Mouse (Mus musculus): Measurements from ENCODE around the gene Retreg3. TPM values are rescaled to one million over a fixed set of nuclear protein-coding genes. Genes with fewer than 3 reads are reported as not detected.

Gene Retreg3
- 20.6 and 28.0 TPM in 2 replicates for polyA plus RNA-seq (2015; fragmentation: Nextera tagmentation; extraction: Ambion mirVana)

GRCm38 (mm10) chr11:101119761-101120544, at the start of gene Retreg3, which contains the start of gene Tubg1:
Retreg3 (minus strand) TSS chr11:101119893.
Tubg1 (plus strand) TSS chr11:101119938.
- Histone ChIP-seq H3K9me3 (no peaks in the 10 kb centered on the region), H3K9ac (peak within 1 kb of the TSS; percentile 93), H3K4me2 (peak within 1 kb of the TSS; percentile 85), H3K27ac (peak within 1 kb of the TSS; percentile 89), H3K4me1 (peaks cover 24% of the 10 kb centered on the region), H3K36me3 (peaks cover 31% of the 10 kb centered on the region), H3K4me3 (peak within 1 kb of the TSS; percentile 98), H3K27me3 (no peaks in the 10 kb centered on the region)
- peak; percentile 96 for ATAC-seq (ENCODE audit: insufficient number of reproducible peaks, low FRiP score, low TSS enrichment, low read depth)
- under 1% methylated on average over 61 of the region's 61 CpGs for WGBS

DNA sequence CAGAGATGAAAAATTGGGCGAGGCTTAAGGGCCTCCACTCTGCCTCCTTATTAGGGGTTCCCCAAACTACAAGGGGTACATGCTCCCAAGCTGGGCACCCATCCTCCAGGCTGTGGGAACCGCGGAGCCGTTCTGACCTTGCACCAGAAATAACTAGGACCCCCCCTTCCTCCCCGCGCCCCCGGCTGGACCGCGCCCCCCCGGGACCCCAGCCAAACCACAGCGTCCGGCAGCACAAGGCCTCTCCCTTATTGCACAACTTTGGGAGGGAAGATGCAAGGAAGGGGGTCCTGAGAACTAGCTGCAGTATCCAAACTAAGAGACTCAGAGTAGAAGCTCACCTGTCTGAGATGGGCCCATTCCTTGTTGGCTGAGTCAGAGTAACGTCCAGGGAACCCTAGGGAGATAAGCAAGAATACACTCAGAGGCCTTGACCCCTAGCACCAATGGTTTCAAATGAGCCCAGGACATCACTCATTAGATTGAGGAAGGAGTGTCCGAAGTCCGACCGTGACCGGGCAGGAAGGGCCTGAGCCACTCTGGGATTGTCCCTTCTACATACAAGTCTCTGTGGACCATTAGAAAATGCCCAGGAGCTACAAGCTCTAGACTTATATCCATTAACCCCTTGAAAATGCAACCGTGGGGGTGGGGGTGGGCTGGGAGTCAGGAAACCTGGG, 48.7 kb upstream of the Retreg3 start:
- H3K27ac ChIP-seq, result no peak overlapping the region
- no peak for ATAC-seq (ENCODE audit: insufficient number of reproducible peaks, low FRiP score, low TSS enrichment, low read depth)
- peak overlapping the region; percentile 89 for H3K4me2 ChIP-seq
- no peak overlapping the region for H3K9ac ChIP-seq
- H3K4me3 ChIP-seq, result peak overlapping the region; percentile 73; the same call in 1 of the 2 replicates
- 65% methylated on average over 18 of the region's 18 CpGs for WGBS
- H3K9me3 ChIP-seq, result no peaks in the 10 kb centered on the region
- H3K4me1 ChIP-seq, result peaks cover 68% of the 10 kb centered on the region
- H3K36me3 ChIP-seq, result peaks cover 47% of the 10 kb centered on the region
- peaks cover 70% of the 10 kb centered on the region for H3K27me3 ChIP-seq

GRCm38 (mm10) chr11:101167963-101168300, 48.2 kb upstream of the Retreg3 start:
- H3K36me3 ChIP-seq, result peaks cover 51% of the 10 kb centered on the region
- peaks cover 66% of the 10 kb centered on the region for H3K4me1 ChIP-seq
- no peak overlapping the region for H3K4me2 ChIP-seq
- H3K27me3 ChIP-seq, result peaks cover 72% of the 10 kb centered on the region
- 57% methylated on average over 8 of the region's 8 CpGs for WGBS
- no peak overlapping the region for H3K27ac ChIP-seq
- no peak for ATAC-seq (ENCODE audit: insufficient number of reproducible peaks, low FRiP score, low TSS enrichment, low read depth)
- H3K9me3 ChIP-seq, result no peaks in the 10 kb centered on the region
- H3K4me3 ChIP-seq, result 0 out of 2 replicates have a peak overlapping the region, but pooled peaks have one; percentile 73
- H3K9ac ChIP-seq, result no peak overlapping the region

- WGBS, result 59% methylated on average over 19 of the region's 19 CpGs
- H3K4me1 ChIP-seq, result peaks cover 66% of the 10 kb centered on the region
- no peak overlapping the region for H3K4me2 ChIP-seq
- H3K36me3 ChIP-seq, result peaks cover 57% of the 10 kb centered on the region
- peaks cover 77% of the 10 kb centered on the region for H3K27me3 ChIP-seq
- H3K27ac ChIP-seq, result no peak overlapping the region
- ATAC-seq (ENCODE audit: insufficient number of reproducible peaks, low FRiP score, low TSS enrichment, low read depth), result no peak
- no peaks in the 10 kb centered on the region for H3K9me3 ChIP-seq
- H3K4me3 ChIP-seq, result no peak overlapping the region
- no peak overlapping the region for H3K9ac ChIP-seq
These were observed 47.7 kb upstream of the Retreg3 start for GRCm38 (mm10) chr11:101167211-101167962.

- no peak for ATAC-seq (ENCODE audit: insufficient number of reproducible peaks, low FRiP score, low TSS enrichment, low read depth)
- Histone ChIP-seq H3K9me3 (no peaks in the 10 kb centered on the region), H3K4me1 (peaks cover 59% of the 10 kb centered on the region), H3K4me3 (no peak overlapping the region), H3K27ac (no peak overlapping the region), H3K27me3 (peaks cover 86% of the 10 kb centered on the region), H3K4me2 (no peak overlapping the region), H3K9ac (no peak overlapping the region), H3K36me3 (peaks cover 66% of the 10 kb centered on the region)
- WGBS, result 55% methylated on average over 14 of the region's 14 CpGs
These were observed 46.7 kb upstream of the Retreg3 start for GRCm38 (mm10) chr11:101166357-101166756.

DNA sequence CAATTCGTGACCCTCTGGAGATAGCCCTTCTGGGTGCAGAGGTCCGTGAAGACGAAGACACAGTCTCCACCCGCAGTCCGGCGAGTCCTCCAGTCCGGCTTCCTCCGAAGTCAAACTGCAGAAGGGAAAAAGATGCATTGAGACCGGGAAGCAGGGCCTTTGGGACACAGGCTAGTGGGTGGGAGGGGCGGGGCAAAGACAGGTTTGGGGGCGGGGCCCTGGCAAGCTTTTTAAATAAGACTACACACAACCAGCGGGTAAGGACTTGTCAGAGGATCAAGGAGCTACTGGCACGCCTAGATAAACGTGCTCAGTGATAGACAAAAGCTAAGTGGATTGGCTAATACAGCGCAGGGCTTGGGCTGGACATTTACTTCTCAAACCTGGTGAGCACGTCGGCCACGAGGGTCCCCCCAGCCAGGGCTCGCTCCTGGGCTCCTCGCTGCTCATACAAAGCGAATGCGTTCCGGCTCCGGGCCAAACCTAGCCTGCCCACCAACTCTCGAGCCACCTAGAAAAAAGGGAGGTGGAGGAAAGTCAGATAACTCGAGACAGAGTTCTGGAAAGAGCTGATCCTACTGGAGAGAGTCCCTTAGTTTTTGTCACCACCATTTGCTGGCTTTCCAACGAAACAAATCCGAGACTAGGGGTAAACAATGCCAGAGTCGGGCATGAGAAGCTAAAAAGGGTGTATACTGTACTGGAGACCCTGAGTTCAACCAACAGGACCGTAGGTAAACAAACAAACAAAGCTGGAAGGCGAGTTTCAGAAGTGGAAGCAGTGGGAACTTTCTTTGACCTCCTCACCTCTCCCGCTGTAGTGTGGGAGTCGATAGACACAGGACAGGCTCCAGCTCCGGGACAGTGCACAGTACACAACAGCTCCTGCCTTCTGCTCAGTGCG, 45.2 kb upstream of the Retreg3 start:
- peaks cover 84% of the 10 kb centered on the region for H3K27me3 ChIP-seq
- H3K4me2 ChIP-seq, result no peak overlapping the region; the same call in 1 of the 2 replicates
- no peak overlapping the region for H3K9ac ChIP-seq
- peaks cover 69% of the 10 kb centered on the region for H3K36me3 ChIP-seq
- peak overlapping the region; percentile 61 for H3K27ac ChIP-seq
- peaks cover 50% of the 10 kb centered on the region for H3K4me1 ChIP-seq
- peak overlapping the region; percentile 33; the same call in 1 of the 2 replicates for H3K4me3 ChIP-seq
- WGBS, result 32% methylated on average over 35 of the region's 35 CpGs
- no peak for ATAC-seq (ENCODE audit: insufficient number of reproducible peaks, low FRiP score, low TSS enrichment, low read depth)
- H3K9me3 ChIP-seq, result no peaks in the 10 kb centered on the region

DNA sequence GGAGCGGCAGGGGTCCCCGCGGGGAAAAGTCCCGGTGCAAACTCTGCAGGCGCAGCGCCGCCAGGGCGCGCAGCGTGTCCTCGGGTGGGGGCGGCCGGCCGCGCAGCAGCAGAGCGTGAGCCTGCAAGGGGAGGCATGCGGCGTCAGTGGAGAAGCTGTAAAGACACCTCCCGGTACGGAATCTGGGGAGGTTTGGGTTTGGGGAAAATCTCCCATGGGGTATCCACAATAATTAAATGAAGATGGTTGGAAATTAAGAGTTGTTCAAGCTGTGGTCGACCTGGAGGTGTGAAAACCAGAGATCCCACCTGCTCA, 44.6 kb upstream of the Retreg3 start:
- peaks cover 69% of the 10 kb centered on the region for H3K36me3 ChIP-seq
- ATAC-seq (ENCODE audit: insufficient number of reproducible peaks, low FRiP score, low TSS enrichment, low read depth), result no peak
- peak overlapping the region; percentile 58 for H3K4me2 ChIP-seq
- WGBS, result 21% methylated on average over 21 of the region's 21 CpGs
- H3K9ac ChIP-seq, result no peak overlapping the region
- H3K27ac ChIP-seq, result no peak overlapping the region
- H3K9me3 ChIP-seq, result no peaks in the 10 kb centered on the region
- H3K27me3 ChIP-seq, result peaks cover 78% of the 10 kb centered on the region
- peaks cover 44% of the 10 kb centered on the region for H3K4me1 ChIP-seq
- H3K4me3 ChIP-seq, result peak overlapping the region; percentile 33

DNA sequence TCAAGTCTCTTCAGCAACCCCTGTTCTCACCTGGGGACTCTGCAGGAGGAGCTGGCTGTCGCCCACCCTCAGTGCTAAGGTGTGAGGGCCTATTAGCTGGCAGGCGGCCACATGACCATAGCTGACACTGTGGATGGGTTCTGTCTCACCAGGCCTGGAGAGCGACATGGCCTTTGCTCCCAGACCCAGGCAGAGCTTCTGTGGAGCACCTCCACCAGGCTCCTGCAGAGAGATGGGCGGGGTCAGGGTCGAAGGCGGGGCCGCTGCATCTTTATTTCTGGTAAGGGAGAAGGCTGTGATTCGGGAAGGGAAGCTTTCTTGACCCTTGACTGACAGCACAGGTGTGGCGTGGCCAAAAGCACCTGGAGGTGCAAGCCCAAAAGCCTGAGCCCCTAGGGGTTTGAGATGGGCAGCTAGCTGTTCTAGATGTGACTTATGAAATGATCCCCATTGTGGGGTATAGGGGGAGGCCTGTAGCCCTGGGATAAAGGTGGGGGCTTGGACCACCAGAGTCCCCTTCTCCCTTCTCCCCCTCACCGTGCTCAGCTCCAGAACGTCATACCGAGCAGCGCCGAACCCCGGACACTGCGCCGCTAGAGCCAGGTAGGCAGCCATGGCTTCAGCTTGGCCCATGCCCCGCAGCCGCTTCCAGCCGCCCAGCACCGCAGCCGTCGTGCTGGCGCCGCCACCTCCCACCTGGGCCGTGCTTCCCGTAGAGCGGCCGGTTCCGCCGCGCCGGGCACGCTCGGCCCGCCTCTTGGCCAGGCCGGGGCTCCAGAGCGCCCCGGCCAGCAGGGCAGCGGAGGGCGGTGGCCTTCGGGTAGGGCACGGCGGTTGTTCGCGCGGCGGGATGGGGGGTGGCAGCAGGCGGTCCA, 44.0 kb upstream of the Retreg3 start:
- 18% methylated on average over 49 of the region's 49 CpGs for WGBS
- H3K27ac ChIP-seq, result no peak overlapping the region
- no peak for ATAC-seq (ENCODE audit: insufficient number of reproducible peaks, low FRiP score, low TSS enrichment, low read depth)
- peak overlapping the region; percentile 33 for H3K4me3 ChIP-seq
- peaks cover 69% of the 10 kb centered on the region for H3K36me3 ChIP-seq
- H3K4me2 ChIP-seq, result peak overlapping the region; percentile 58
- no peaks in the 10 kb centered on the region for H3K9me3 ChIP-seq
- peaks cover 72% of the 10 kb centered on the region for H3K27me3 ChIP-seq
- H3K9ac ChIP-seq, result no peak overlapping the region; the same call in 1 of the 2 replicates
- peaks cover 38% of the 10 kb centered on the region for H3K4me1 ChIP-seq

DNA sequence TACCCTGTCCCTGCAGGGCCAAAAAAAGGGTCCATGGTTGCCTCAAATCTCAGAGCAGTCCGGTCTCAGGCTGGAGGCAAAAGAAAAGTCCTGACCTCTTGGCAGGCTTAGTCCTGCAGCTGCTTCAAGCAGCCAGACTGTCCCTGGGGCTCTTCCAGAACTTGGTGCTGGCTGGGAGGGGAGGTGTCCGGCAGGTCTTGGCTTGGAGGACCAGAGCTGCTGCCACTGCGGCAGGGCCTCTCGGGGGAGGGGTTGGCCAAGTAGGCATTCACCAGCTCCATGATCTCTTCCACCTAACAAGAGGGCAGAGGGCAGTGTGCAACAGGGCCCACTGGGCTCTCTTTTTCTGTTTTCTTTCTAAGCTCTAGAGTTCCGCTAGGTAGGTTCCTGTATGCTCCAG, 43.1 kb upstream of the Retreg3 start:
- no peak for ATAC-seq (ENCODE audit: insufficient number of reproducible peaks, low FRiP score, low TSS enrichment, low read depth)
- no peak overlapping the region for H3K4me3 ChIP-seq
- H3K4me1 ChIP-seq, result peaks cover 32% of the 10 kb centered on the region
- H3K4me2 ChIP-seq, result no peak overlapping the region
- 55% methylated on average over 5 of the region's 5 CpGs for WGBS
- H3K36me3 ChIP-seq, result peaks cover 64% of the 10 kb centered on the region
- H3K9ac ChIP-seq, result no peak overlapping the region
- no peaks in the 10 kb centered on the region for H3K9me3 ChIP-seq
- peaks cover 62% of the 10 kb centered on the region for H3K27me3 ChIP-seq
- H3K27ac ChIP-seq, result no peak overlapping the region

- 51% methylated on average over 5 of the region's 5 CpGs for WGBS
- Histone ChIP-seq H3K9ac (no peak overlapping the region), H3K9me3 (no peaks in the 10 kb centered on the region), H3K4me3 (no peak overlapping the region), H3K36me3 (peaks cover 59% of the 10 kb centered on the region), H3K27me3 (peaks cover 58% of the 10 kb centered on the region), H3K4me1 (peaks cover 28% of the 10 kb centered on the region), H3K27ac (no peak overlapping the region), H3K4me2 (no peak overlapping the region)
- ATAC-seq (ENCODE audit: insufficient number of reproducible peaks, low FRiP score, low TSS enrichment, low read depth), result no peak
These were observed 42.6 kb upstream of the Retreg3 start for GRCm38 (mm10) chr11:101162301-101162700.

Measured in limb, embryonic 15.5 days (tissue).